Mouse (Mus musculus) midbrain, postnatal 0 days (tissue): ENCODE measurements at regions not wholly inside any gene's neighbourhood (a gene's known extent, or its start where the extent isn't known, plus 50 kb on each side); places are given as distances from the start of the nearest gene placed in this dataset.
A peak's percentile ranks its signal among the peaks of the same experiment; 100 is the strongest.

Experiments used
- ATAC-seq: fragments of 200-750 bp; cut with Nextera tagmentation; 2 replicates; pipeline ENCODE4 v1.8.0; 2017; ENCODE audit warnings: moderate number of reproducible peaks, mild to moderate bottlenecking, moderate TSS enrichment, moderate library complexity; ENCODE audit not compliant: low FRiP score
- DNase-seq: peaks from one replicate; pipeline ENCODE4 v3.0.0-alpha.2; 2015; ENCODE audit warnings: low spot score
- H3K27ac ChIP-seq: fragments of 300-500 bp; sonication (generic); 2 replicates; pipeline ENCODE4 v1.5.1; 2014; ENCODE audit warnings: low read depth, mild to moderate bottlenecking, low read length, mixed read lengths
- H3K27me3 ChIP-seq: fragments of 300-500 bp; sonication (generic); 2 replicates; pipeline ENCODE4 v1.6.1; 2014; ENCODE audit warnings: low read length, control low read depth, mixed read lengths; ENCODE audit not compliant: insufficient read depth
- H3K36me3 ChIP-seq: fragments of 300-500 bp; sonication (generic); 2 replicates; pipeline ENCODE4 v1.6.1; 2014; ENCODE audit warnings: low read length, control low read depth, mixed read lengths; ENCODE audit not compliant: insufficient read depth
- H3K4me1 ChIP-seq: fragments of 300-500 bp; sonication (generic); 2 replicates; pipeline ENCODE4 v1.6.1; 2014; ENCODE audit warnings: mild to moderate bottlenecking, control low read depth, antibody characterized with exemption, low read length, mixed read lengths; ENCODE audit not compliant: insufficient read depth
- H3K4me2 ChIP-seq: fragments of 300-500 bp; sonication (generic); 2 replicates; pipeline ENCODE4 v1.6.1; 2014; ENCODE audit warnings: low read depth, mild to moderate bottlenecking, low read length, mixed read lengths; ENCODE audit not compliant: poor library complexity, severe bottlenecking
- H3K4me3 ChIP-seq: fragments of 300-500 bp; sonication (generic); 2 replicates; pipeline ENCODE4 v1.5.1; 2014; ENCODE audit warnings: low read depth, mild to moderate bottlenecking, low read length, moderate library complexity
- H3K9ac ChIP-seq: fragments of 300-500 bp; sonication (generic); replicated peaks from 2 replicates; pipeline ENCODE4 v1.6.1; 2014; ENCODE audit warnings: mild to moderate bottlenecking, low read length, moderate library complexity, mixed read lengths; ENCODE audit not compliant: poor library complexity, severe bottlenecking
- H3K9me3 ChIP-seq: fragments of 300-500 bp; sonication (generic); 2 replicates; pipeline ENCODE4 v1.6.1; 2016; ENCODE audit warnings: low read length, control low read depth
- CTCF ChIP-seq: IDR thresholded peaks from 2 replicates; pipeline ENCODE4 v1.5.1; 2016; ENCODE audit warnings: antibody characterized with exemption, mild to moderate bottlenecking
- WGBS: fragments of 180-500 bp; shearing (Covaris S2); extraction: QIAGEN DNeasy Blood & Tissue Kit; methylation state at CpG from one replicate; pipeline ENCODE4 v1.1.7; 2014; 5-methylcytosine and 5-hydroxymethylcytosine counted together

GRCm38 (mm10) chr15:36898857-36899523 lies 108.6 kb downstream of the Zfp706 start:
- 90% methylated on average over 11 of the region's 11 CpGs for WGBS
- no peak overlapping the region for H3K27ac ChIP-seq
- ATAC-seq: no peak
- no peak overlapping the region for H3K4me3 ChIP-seq
- no peak for DNase-seq
- no peaks in the 10 kb centered on the region for H3K27me3 ChIP-seq
- no peaks in the 10 kb centered on the region for H3K36me3 ChIP-seq
- TF ChIP-seq CTCF: no peak
- no peak overlapping the region for H3K9ac ChIP-seq
- peaks cover 15% of the 10 kb centered on the region; the same call in 1 of the 2 replicates for H3K4me1 ChIP-seq
- H3K4me2 ChIP-seq: no peak overlapping the region
- H3K9me3 ChIP-seq: no peaks in the 10 kb centered on the region

DNA sequence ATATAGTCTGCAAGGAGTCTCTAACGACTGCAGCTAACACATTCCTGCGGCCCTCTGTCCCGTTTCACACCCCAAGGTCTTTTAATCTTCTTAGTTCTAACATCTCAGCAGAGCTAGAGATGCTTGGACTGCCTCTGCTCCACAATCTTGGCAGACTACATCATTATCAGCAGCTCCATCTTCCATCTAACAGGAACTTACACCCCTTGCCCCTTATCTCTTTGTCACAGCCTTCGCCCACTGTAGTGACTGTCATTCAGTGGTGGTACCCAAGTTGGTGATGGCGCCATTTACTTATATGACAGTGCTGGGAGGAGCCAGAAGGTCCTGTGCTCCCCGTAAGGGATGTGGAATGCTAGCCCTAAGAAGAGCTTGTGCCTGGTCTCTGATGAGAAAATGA lies 109.2 kb downstream of the Zfp706 start:
- no peak overlapping the region for H3K4me3 ChIP-seq
- H3K9me3 ChIP-seq: no peaks in the 10 kb centered on the region
- peaks cover 15% of the 10 kb centered on the region; the same call in 1 of the 2 replicates for H3K4me1 ChIP-seq
- no peak for TF ChIP-seq CTCF
- 91% methylated on average over 6 of the region's 6 CpGs for WGBS
- H3K36me3 ChIP-seq: no peaks in the 10 kb centered on the region
- H3K27ac ChIP-seq: no peak overlapping the region
- no peaks in the 10 kb centered on the region for H3K27me3 ChIP-seq
- DNase-seq (no peak), ATAC-seq (no peak)
- no peak overlapping the region for H3K4me2 ChIP-seq
- no peak overlapping the region for H3K9ac ChIP-seq

DNA sequence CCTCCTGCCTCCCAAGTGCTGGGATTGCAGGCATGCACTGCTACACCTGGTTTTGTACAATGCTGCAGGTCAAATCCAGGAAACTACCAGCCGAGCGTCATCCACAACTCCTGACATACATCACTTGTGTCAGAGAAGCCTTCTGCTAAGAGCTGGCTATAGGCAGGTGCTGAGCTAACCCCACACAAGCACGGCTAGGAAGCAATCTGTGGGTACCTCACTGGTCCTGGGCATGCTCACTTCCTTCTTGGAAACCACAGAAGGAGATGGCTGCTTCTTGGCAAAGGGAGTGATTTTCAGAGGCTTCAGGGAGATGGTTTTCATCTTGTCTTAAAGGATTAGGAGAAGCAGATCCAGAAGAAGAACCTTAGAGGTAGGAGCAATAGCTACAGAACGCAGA lies 111.3 kb downstream of the Zfp706 start:
- H3K9ac ChIP-seq: no peak overlapping the region
- peaks cover 16% of the 10 kb centered on the region for H3K4me1 ChIP-seq
- no peak overlapping the region for H3K4me3 ChIP-seq
- H3K36me3 ChIP-seq: no peaks in the 10 kb centered on the region
- no peak overlapping the region for H3K27ac ChIP-seq
- no peaks in the 10 kb centered on the region for H3K27me3 ChIP-seq
- H3K4me2 ChIP-seq: no peak overlapping the region
- no peak for TF ChIP-seq CTCF
- no peaks in the 10 kb centered on the region for H3K9me3 ChIP-seq
- ATAC-seq: no peak
- WGBS: 84% methylated on average over 4 of the region's 4 CpGs
- DNase-seq: no peak

GRCm38 (mm10) chr15:36895031-36895430 lies 112.5 kb downstream of the Zfp706 start:
- Histone ChIP-seq H3K4me3 (no peak overlapping the region), H3K9ac (no peak overlapping the region), H3K4me1 (peaks cover 10% of the 10 kb centered on the region), H3K4me2 (no peak overlapping the region), H3K36me3 (no peaks in the 10 kb centered on the region), H3K9me3 (no peaks in the 10 kb centered on the region), H3K27ac (no peak overlapping the region), H3K27me3 (no peaks in the 10 kb centered on the region)
- no peak for ATAC-seq
- WGBS: 92% methylated on average over 4 of the region's 4 CpGs
- no peak for TF ChIP-seq CTCF
- DNase-seq: no peak

GRCm38 (mm10) chr15:36893407-36893969 lies 114.1 kb downstream of the Zfp706 start:
- ATAC-seq: no peak
- no peak for DNase-seq
- no peaks in the 10 kb centered on the region for H3K36me3 ChIP-seq
- TF ChIP-seq CTCF: no peak
- H3K4me1 ChIP-seq: peaks cover 10% of the 10 kb centered on the region
- no peak overlapping the region for H3K4me2 ChIP-seq
- WGBS: 55% methylated on average over 4 of the region's 4 CpGs
- no peak overlapping the region for H3K9ac ChIP-seq
- H3K9me3 ChIP-seq: no peaks in the 10 kb centered on the region
- H3K27ac ChIP-seq: no peak overlapping the region; the same call in 1 of the 2 replicates
- no peak overlapping the region for H3K4me3 ChIP-seq
- H3K27me3 ChIP-seq: no peaks in the 10 kb centered on the region

DNA sequence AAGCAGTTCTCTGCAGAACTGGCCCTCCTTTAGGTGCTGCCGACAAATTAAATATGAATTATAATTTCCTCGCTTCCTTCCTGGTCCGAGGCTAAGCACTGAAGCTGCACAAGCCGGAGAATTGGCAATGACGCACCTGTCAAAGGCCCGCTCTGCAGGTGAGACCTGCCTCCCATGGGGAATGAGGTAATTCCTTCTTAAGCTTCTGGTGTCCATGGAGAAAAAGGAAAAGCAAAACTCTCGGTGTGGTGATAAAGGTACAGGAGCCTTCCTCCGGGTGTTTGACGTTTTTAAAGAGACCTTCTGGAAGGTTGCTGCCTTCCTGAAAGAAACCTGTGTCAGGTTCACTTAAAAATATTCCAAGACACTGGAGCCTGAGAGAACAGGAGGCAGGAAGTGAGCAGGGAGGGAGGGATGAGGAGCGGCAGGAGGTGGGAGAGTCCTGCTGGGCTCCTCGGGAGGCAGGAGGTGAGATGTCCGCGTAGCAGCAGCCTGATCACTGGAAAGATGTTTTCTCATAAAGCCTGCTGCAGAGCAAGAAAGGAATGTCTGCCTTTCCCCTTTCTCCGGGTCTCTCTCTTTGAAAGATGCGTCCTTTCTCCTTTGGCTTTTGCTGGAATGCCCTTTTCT lies 114.9 kb downstream of the Zfp706 start:
- H3K4me2 ChIP-seq: peak overlapping the region; percentile 38
- ATAC-seq: 0 out of 2 replicates have a peak, but pooled peaks have one; percentile 50
- no peaks in the 10 kb centered on the region for H3K27me3 ChIP-seq
- no peak for TF ChIP-seq CTCF
- H3K36me3 ChIP-seq: no peaks in the 10 kb centered on the region
- peak overlapping the region; percentile 48; the same call in 1 of the 2 replicates for H3K9ac ChIP-seq
- H3K9me3 ChIP-seq: no peaks in the 10 kb centered on the region
- WGBS: 10% methylated on average over 15 of the region's 15 CpGs
- peak overlapping the region; percentile 76 for H3K27ac ChIP-seq
- peak overlapping the region; percentile 8; the same call in 1 of the 2 replicates for H3K4me3 ChIP-seq
- H3K4me1 ChIP-seq: peaks cover 10% of the 10 kb centered on the region
- DNase-seq: peak; percentile 59
